Mouse (Mus musculus): ENCODE data around the gene Dab2ip.

GRCm38 (mm10) chr2:35769398-35769797, 211.3 kb downstream of the Dab2ip start:
- TF ChIP-seq CTCF (IDR thresholded peaks at IDR 0.05; ENCODE audit: low read depth) (no peak), EP300 (IDR thresholded peaks at IDR 0.05; ENCODE audit: low read depth) (no peak)
